Mouse (Mus musculus) spleen, embryonic (tissue): ENCODE data around the gene Map3k12.

ENCODE experiments used
- CTCF ChIA-PET: fragments of 350-600 bp; sonication (Branson Sonifier 250); formaldehyde crosslinking; loops from one replicate; lab custom pipeline; 2022; lab: Charles Lee

Map3k12 gene

DNA sequence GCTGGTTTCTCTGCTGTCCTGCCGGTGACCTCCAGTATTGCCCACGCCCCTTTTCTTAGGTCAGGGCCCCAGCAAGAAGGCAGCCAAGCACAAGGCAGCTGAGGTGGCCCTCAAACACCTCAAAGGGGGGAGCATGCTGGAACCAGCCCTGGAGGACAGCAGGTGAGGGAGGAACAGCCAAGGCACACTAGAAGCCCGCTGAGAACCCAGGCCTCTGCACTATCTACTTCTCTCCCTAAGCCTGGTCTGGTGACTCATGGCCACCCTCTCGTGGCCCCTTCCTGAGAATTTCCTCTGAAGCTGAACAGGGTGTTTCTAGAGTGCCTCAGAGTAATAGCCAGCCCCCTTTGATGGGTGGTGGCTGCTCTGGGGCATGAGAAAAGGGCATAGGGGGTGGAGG lies 3.6 kb upstream of the Map3k12 start:
- CTCF ChIA-PET = no interaction called here

DNA sequence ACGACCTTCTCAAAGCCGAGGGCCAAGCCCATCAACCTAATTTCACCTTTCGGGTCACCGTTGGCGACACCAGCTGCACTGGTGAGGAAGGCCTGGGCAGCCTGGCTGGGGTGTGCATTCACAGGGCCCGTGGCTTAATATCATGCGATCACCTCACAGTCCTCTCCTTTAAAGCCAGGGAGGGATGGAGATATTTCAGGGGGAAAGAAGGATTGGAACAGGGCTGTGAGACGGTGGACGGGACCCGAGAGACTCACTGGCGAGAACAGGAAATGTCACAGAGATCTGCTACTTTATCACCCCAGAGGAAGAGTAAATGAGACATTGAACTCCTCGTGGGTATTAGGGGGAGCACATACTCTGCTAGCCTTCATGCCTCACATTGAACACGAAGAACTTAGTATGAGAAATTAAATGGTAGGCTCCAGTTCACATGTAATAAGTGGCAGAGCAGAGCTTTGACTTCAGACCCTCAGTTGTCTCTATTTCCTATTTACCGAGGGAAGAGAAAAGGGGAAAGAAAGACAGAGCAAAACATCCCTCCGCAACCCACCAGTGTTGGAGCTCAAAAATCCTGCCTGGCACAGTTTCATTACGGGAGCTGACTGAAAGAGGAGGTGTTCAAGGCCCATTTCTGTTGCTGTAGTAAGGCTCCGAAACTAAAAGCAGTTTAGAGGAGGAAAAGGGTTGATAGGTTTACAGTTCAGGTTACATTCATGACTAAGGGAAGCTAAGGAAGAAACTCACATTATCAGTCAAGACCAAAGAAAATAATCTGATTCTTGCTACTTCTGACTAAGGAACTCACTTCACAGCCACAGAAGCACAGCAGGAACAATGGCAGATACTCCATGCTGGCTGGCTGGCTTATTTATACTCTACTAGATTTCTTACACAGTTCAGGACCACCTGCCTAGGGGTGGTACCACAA lies 2.6 kb upstream of the Map3k12 start:
- CTCF ChIA-PET = no interaction called here

DNA sequence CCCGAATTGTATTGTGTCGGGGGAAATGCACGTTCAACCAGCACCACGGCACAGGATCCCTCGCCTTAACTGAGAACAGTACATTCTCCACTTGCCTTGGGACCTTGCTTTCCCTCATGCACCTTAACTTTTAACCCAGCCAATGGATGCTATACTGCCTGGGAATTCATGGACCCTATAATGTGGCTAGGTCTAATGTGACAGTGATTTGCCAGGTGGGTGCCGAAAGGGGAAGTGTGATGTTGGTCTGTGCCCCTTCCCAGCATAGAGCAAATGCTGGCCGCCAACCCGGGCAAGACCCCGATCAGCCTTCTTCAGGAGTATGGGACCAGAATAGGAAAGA lies 2.0 kb upstream of the Map3k12 start:
- CTCF ChIA-PET = no interaction called here

GRCm38 (mm10) chr15:102517976-102518858 lies 1.4 kb upstream of the Map3k12 start, which contains the start of gene Tarbp2:
Gene Tarbp2, plus strand, starts transcription at chr15:102518192.
- CTCF ChIA-PET = no interaction called here

- CTCF ChIA-PET = no interaction called here
Measured at GRCm38 (mm10) chr15:102517631-102517975, 739 bp upstream of the Map3k12 start.

DNA sequence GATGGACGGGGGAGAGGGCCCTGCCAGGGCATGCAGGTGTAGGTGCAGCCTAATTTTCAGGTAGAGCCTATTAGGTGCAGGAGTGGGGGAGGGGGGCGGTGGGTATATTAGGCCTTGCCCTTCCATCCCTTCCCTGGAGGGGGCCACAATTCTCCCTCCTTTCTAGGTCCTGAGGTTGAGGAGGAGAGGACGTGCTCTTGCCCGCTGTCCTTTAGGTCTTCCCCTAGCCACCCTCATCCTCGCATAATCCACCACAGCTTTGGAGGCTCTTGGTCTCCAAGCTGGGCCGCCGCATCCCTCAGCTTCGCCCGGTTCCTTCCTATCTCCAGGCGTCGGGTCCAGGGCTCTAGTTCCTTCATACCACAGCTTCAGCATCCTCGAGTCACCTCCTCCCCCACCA lies 571 bp downstream of the Map3k12 start:
- CTCF ChIA-PET = interaction anchor here (0.6 to 1.2 kb wide), 4 partner anchors 10 to 117 kb away, joined by 3 to 13 read pairs (median 8); no protein-coding TSS in a partner anchor

- CTCF ChIA-PET = interaction anchor here (0.6 to 1.2 kb wide), 3 partner anchors 9 to 37 kb away, joined by 6 to 13 read pairs (median 11); no protein-coding TSS in a partner anchor
Measured at GRCm38 (mm10) chr15:102515791-102516190, 1.1 kb downstream of the Map3k12 start.

- CTCF ChIA-PET = no interaction called here
Measured at GRCm38 (mm10) chr15:102515261-102515660, 1.6 kb downstream of the Map3k12 start.

DNA sequence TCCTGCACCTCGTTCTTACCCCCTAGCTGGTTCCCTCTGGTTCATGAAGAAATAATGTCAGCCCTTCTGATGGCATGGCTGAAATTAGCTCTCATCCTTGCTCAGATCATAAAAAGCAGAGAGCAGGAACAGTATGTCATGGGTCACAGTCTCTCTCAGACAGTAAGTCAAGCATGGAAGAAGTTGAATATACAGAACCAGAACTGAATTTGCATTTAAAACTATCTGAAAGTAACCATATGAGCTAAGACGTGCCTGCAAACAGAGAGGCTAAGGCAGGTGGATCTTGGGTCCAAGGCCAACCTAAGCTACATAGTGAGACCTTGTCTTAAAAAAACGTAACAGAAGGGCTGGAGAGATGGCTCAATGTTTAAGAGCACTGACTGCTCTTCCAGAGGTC lies 3.9 kb downstream of the Map3k12 start:
- CTCF ChIA-PET = interaction anchor here (0.5 to 0.7 kb wide), 2 partner anchors 38 to 132 kb away, joined by 3 to 11 read pairs; no protein-coding TSS in a partner anchor

DNA sequence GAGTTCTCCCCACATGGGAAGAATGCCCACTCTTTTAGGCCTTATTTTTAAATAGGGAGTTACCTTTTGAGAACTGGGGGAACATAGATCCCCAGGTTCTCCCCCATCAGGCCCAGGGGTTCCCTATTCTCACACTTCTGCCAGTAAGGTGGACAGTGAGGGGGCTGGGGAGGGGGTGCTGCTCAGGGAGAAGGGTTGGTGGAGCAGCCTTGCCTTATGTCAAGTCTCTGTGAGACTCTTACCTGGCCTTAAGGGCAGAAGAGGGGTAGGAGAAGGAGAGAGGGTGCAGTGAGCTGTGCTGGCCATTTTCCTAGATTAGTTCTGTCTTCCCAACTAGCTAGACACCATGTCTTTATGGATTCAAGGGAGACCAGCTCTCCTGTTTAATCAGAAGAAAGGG lies 4.4 kb downstream of the Map3k12 start:
- CTCF ChIA-PET = no interaction called here

- CTCF ChIA-PET = no interaction called here
Measured at GRCm38 (mm10) chr15:102512010-102512409, 4.9 kb downstream of the Map3k12 start.

DNA sequence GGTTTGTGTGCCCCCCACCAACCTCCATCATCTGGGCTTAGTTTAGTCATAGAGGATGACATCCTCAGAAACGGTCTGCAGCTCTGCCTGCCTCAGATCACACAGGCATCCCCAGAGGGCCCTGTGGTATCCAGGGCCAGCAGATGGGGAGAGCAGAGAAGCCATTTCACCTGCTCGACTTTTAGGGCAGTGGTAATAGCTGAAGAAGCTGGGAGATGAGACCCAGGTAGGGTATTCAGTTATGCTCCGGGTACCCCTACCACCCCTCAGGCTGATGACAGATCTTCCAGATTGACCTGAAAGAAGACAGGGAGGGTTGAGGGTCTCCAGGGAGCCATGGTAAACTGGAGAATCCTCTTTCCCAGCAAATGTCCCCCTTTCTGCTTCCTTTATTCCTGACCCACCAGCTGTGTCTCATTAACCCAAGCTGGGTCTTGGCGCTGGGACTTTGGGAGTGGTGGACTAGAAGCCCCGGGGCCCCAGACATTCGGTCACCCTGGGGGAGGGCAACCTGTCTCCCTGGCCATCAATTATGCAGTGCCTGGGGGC lies 5.5 kb downstream of the Map3k12 start:
- CTCF ChIA-PET = no interaction called here

- CTCF ChIA-PET = no interaction called here
Measured at GRCm38 (mm10) chr15:102510590-102511284, 6.1 kb downstream of the Map3k12 start.

DNA sequence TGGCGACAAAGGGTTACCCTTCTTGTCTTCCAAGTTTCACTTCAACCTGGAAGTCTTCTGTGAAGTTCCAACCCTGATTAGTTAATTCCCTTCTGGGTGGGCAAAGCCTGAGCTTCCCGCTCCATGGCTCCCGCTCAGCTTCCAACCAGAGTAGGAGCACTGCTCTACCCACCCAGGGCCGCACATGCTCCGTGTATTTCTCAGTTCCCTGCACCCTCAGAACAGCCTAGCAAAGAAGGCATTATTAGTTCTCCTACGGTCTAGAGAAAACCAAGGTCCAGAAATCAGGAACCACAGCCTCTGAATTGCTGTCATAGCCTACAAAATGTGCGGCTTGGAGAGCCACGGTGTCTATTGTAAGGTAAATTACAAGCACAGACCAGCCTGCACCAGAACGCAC lies 6.8 kb downstream of the Map3k12 start:
- CTCF ChIA-PET = no interaction called here

DNA sequence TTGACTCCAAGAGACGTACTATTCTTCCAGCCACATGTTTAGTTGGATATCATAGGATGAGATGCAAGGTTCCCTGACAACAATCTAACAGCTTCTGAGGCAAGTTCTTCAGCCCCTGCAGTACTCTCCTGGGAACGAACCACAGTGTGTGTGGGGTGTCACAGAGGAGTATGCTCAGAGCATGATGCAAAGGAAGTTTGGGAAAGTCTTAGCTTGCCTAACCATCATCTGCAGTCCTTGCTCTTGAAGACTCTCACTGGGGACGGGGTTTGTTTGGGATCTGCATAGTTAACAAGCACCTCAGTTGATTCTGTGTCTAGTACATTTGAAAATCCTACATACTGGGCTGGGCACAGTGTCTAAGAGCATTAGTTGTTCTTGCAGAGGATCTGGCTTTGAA lies 8.5 kb downstream of the Map3k12 start:
- CTCF ChIA-PET = no interaction called here

- CTCF ChIA-PET = no interaction called here
Measured at GRCm38 (mm10) chr15:102507561-102507960, 9.3 kb downstream of the Map3k12 start.

DNA sequence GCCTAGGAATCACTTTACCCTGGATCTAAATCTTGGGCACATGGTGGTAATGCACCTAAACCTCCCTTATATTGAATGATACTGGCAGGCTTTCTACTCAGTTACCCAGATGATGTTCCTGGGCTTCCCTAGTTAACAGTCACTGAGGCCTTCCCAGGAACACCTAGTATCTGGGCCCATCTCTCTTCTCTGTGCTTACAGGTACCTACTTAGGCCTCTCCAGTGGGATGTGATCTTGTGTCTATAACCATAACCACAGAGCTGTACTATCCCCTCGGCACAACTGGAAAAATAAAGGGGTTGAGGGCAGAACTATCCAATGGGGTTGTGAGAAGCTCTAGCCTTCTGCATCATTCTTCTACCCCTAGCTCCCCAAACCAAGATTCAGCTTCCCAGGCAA lies 10.0 kb downstream of the Map3k12 start:
- CTCF ChIA-PET = interaction anchor here (0.5 to 0.6 kb wide), 2 partner anchors 9 to 911 kb away, joined by 4 to 13 read pairs; no protein-coding TSS in a partner anchor

GRCm38 (mm10) chr15:102506464-102506830 lies 10.4 kb downstream of the Map3k12 start:
- CTCF ChIA-PET = interaction anchor here (0.5 to 0.6 kb wide), 2 partner anchors 10 to 912 kb away, joined by 4 to 13 read pairs; no protein-coding TSS in a partner anchor

DNA sequence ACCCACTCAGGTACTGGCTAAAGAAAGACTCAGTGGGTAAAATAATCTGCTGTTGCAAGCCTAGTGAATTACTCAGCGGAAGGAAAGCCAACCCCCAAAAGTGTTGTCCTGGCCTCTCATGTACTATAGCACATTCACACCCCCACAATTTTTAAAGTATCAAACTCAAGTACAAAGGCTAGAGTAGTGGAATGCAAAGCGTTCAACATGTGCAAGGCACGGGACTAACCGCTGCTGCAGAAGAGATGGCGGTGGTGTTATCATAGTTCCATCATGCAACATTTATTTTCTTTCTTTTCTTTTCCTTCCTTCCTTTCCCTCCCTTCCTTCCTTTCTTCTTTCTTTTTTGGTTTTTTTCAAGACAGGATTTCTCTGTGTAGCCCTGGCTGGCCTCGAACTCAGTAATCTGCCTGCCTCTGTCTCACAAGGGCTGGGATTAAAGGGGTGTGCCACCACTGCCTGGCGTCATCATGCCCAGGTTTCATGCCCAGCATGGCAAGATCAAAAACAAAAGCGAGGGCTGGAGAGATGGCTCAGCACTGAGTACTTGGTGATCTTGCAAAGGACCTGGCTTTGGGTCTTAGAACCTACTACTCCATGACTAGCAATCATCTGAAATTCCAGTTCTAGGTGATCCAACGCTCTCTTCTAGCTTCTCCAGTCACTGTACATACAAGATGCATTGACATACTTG lies 10.9 kb downstream of the Map3k12 start:
- CTCF ChIA-PET = no interaction called here

DNA sequence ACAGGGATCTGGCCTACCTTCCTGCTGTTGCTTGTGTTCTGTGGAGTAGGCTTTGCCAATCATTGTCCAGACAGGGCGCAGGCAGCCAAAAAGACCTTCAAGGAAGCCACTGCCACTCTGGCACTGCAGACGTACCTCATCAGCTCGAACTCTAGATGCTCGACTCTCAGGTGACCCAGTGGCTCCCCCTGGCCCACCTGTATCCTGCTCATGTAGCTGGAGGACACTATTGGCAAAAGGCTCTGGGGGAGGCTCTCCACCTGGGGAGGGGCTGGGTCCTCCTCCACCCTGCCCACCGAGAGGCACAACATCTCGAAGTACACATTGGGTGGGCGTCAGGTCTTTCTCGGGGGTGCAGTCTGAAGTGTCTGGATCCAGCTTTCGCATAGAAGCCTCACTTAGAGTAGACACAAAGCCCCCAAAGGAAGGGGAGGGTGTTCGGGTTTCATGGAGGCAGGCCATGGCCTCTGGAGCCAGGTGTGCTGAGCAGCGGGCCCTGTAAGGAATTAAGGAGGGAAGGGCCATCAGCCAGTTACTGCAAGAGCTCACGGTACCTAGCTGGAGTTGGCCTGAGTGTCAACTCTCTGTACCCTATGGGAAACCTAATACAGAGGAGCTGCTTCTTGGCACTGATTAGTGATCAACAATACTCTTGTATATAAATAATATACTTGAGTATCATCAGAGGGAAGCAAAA lies 11.6 kb downstream of the Map3k12 start:
- CTCF ChIA-PET = no interaction called here
